Mouse (Mus musculus) granulocyte monocyte progenitor cell, adult 5-6 weeks (primary cell): Measurements from ENCODE around the gene Slc44a3. TPM values are rescaled to one million over a fixed set of nuclear protein-coding genes. Genes with fewer than 3 reads are reported as not detected.

ENCODE experiments used
- ATAC-seq: replicated peaks from 2 replicates; pipeline ENCODE4 v1.8.0; 2016; ENCODE audit warnings: mild to moderate bottlenecking, moderate TSS enrichment, inconsistent platforms; ENCODE audit not compliant: poor library complexity, severe bottlenecking
- total RNA-seq, 2 experiments: library from RNA; stranded (forward) in 1 of 2; stranded (reverse) in 1 of 2; fragments of 200-712, 200-1000 nt in 1 of 2; fragments of >200 nt in 1 of 2; fragmentation: Nextera tagmentation in 1 of 2; gene quantifications; 2 replicates each; pipeline ENCODE4 v1.2.3; 2014 to 2017

The Slc44a3 gene
- total RNA-seq, 2 experiments from 2014 or later: not detected

GRCm38 (mm10) chr3:121433968-121434533, 98.2 kb downstream of the Slc44a3 start:
- peak; percentile 72 for ATAC-seq

GRCm38 (mm10) chr3:121433359-121433758, 98.8 kb downstream of the Slc44a3 start:
- no peak for ATAC-seq

- ATAC-seq: no peak
Observed at GRCm38 (mm10) chr3:121430289-121430936, 101.8 kb downstream of the Slc44a3 start.

GRCm38 (mm10) chr3:121429469-121429868, 102.7 kb downstream of the Slc44a3 start:
- no peak for ATAC-seq

- ATAC-seq: no peak
Observed at GRCm38 (mm10) chr3:121428696-121429259, 103.4 kb downstream of the Slc44a3 start.

- ATAC-seq: no peak
Observed at GRCm38 (mm10) chr3:121428230-121428629, 104.0 kb downstream of the Slc44a3 start.

- no peak for ATAC-seq
Observed at GRCm38 (mm10) chr3:121427520-121427908, 104.7 kb downstream of the Slc44a3 start.

- ATAC-seq: peak; percentile 67
Observed at GRCm38 (mm10) chr3:121426621-121427519, 105.3 kb downstream of the Slc44a3 start.

DNA sequence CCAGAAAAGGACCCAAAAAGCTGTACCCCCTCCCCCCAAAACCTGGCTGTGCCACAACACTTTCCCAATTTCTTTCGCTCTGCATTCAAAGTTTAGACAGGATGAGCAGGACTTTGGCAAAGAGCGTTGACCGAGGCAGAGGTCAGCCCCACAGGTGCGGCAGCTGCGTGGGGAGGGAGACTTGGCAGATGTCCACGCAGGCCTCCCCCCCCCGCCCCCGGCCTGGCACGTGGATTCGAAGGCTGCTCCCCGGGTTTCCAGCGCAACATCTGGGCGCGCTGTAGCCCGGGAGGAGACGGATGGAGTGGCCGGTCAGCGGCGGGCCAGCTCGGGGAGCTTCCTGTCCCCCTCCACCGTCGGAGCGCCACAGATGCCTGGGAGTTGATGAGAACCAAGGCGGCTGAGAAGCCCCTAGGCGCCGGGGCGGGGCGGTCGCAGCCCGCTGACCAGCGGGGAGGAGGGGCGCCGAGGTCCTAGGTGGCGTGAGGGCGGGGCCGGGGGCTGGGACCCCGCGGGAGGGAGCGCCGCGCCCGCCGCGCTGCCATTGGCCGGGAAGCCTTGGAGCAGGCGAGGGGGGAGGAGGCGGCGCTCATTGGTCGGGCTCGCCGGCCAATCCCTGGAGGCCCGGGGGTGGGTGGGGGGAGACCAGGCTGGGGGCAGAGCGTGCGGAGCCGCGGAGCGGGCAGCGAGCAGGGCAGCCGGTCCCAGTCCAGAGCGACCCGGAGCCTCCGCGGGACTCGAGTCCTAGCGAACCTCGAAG, 106.2 kb downstream of the Slc44a3 start, which contains the start of gene Cnn3:
Cnn3 (plus strand) TSS at position 637 of the 760 bp plus-strand sequence.
- peak; percentile 76 for ATAC-seq

DNA sequence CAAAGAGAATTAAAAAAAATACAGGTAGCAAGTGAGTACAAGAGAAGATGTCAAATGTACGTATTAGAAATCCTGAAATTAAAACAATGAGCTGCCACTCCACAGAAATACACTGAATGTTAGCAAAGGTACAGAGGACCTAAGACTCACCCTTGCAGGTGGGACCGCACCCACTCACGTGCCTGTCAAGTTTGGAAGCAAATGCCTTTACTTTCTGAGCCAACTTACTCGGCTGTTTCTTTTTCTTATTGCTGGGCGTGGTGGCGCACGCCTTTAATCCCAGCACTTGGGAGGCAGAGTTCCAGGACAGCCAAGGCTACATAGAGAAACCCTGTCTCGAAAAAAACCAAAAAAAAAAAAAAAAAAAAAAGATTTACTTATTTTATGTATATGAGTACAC, 109.8 kb downstream of the Slc44a3 start:
- ATAC-seq: no peak

GRCm38 (mm10) chr3:121418850-121419435, 113.3 kb downstream of the Slc44a3 start:
- no peak for ATAC-seq

DNA sequence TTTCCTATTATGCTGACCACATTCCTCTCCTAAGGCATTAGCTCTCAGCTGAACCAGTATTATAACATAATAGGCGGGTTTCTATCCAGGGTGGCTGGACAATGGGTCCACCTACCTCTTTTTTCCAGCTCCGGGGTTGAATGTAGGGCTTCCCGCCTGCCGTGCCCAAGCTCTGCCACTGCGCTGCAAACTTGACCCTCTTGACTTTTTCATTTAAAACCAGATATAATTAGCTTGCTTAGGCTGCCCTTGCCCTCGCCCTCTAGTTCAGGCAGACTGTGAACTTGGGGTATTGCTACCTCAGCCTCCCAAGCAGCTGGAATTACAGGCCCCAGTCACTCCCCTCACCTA, 114.0 kb downstream of the Slc44a3 start:
- no peak for ATAC-seq

DNA sequence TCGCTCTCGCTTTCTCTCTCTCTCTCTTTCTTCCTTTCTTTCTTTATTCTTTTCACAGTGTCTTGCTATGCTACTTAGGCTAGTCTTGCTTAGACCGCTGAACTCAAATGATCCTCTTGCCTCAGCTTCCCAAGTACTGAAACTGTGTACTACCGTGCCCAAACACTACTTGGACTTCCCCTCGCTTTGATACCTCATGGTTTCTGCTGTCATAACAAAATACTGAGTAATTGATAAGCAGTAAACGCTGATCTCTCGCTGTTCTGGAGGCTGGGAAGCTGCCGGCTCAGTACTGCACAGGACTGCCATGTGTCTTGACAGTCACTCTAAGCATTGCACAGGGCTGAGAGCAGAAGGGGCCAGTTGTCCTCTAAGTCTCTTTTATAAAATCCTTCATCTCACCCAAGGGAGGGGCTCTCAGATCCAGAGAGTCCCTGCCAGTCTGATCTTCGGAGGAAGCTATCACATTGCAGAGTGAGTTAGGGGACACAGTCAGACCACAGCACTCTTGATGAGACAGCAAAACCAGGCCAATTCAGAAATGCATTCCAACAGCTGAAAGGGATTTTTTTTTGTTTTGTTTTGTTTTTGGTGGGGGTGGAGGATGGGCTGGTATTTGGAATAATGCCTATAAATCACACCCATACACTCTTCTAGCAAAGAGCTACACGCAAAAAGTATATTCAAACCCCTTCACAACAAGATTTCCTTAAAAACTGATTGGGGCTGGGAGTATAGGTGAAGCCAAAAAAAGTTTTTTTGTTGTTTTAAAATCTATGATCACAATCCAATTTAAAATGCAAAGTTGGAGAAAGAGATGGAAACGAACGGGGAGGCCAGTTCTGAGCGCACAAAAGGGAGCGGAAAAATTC, 114.6 kb downstream of the Slc44a3 start:
- no peak for ATAC-seq

GRCm38 (mm10) chr3:121416171-121417154, 115.7 kb downstream of the Slc44a3 start:
- ATAC-seq: no peak

- ATAC-seq: no peak
Observed at GRCm38 (mm10) chr3:121411450-121411849, 120.8 kb downstream of the Slc44a3 start.
